Mouse (Mus musculus) heart, postnatal 0 days (tissue): ENCODE data around the gene Adgb.
"Not testable (repeated sequence)": the region's sequence is repeated elsewhere in the genome, so short reads cannot be mapped to it uniquely, and the experiment has no call there.

Source experiments
- CTCF ChIP-seq: IDR thresholded peaks from 2 replicates; pipeline ENCODE4 v1.5.1; 2016; ENCODE audit warnings: antibody characterized with exemption, control low read depth, low read depth
- EP300 ChIP-seq: IDR thresholded peaks from 2 replicates; pipeline ENCODE4 v1.6.1; 2016; ENCODE audit warnings: antibody characterized with exemption, low read depth

GRCm38 (mm10) chr10:10477429-10477828 is 5.3 kb upstream of the Adgb start:
- not testable (repeated sequence) for TF ChIP-seq CTCF, EP300
